Mouse (Mus musculus): ENCODE measurements around the gene F2rl1.

GRCm38 (mm10) chr13:95523659-95524423 is 1.2 kb downstream of the F2rl1 start:
- TF ChIP-seq CTCF (IDR thresholded peaks at IDR 0.05; ENCODE audit: low read depth) (no peak), EP300 (optimal IDR thresholded peaks at IDR 0.05) (no peak)

All from stomach, postnatal 0 days (tissue).